Mouse (Mus musculus): ENCODE results near the gene Rhov. TPM values are rescaled to one million over a fixed set of nuclear protein-coding genes. Genes with fewer than 3 reads are reported as not detected.
A peak's percentile ranks its signal among the peaks of the same experiment; 100 is the strongest.

Rhov gene
- polyA plus RNA-seq, 1 experiment: 2.1 TPM

DNA sequence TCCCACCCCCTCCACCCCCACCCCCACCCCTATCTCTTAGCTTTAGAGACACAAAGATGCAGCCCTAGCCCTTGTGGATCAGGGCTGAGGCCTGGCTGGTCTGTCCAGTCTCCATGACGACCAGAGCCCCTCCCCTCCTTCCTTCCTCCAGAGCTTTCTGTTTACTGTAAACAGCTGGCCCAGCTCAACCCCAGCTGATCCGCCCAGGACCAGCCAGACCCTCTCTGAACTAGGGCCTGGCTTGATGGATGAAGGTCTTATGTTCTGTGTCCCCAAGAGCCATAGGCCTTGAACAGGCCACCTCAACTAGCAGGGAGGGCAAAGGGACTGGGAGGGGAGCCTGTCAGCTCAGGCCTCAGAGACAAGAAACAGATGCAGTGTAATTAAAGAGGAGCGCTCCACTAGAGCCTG is 33.7 kb upstream of the Rhov start:
- no peak overlapping the region for H3K27ac ChIP-seq (ENCODE audit: control insufficient read depth, insufficient read depth, low read depth, low read length, poor library complexity)
- peaks cover 2% of the 10 kb centered on the region for H3K4me1 ChIP-seq (ENCODE audit: control insufficient read depth, insufficient read depth, low read length)
- H3K4me3 ChIP-seq (replicated peaks; ENCODE audit: control insufficient read depth, low read depth, low read length): no peak overlapping the region
- 61% methylated on average over 3 of the region's 3 CpGs for WGBS
- TF ChIP-seq CTCF (IDR thresholded peaks at IDR 0.05; ENCODE audit: control insufficient read depth, insufficient read depth, low read length) (no peak), POLR2A (IDR thresholded peaks at IDR 0.05; ENCODE audit: borderline replicate concordance, control insufficient read depth, low read depth, low read length) (no peak)

- TF ChIP-seq POLR2A (IDR thresholded peaks at IDR 0.05; ENCODE audit: borderline replicate concordance, control insufficient read depth, low read depth, low read length) (no peak), CTCF (IDR thresholded peaks at IDR 0.05; ENCODE audit: control insufficient read depth, insufficient read depth, low read length) (no peak)
- Histone ChIP-seq H3K4me3 (replicated peaks; ENCODE audit: control insufficient read depth, low read depth, low read length) (no peak overlapping the region), H3K27ac (ENCODE audit: control insufficient read depth, insufficient read depth, low read depth, low read length, poor library complexity) (no peak overlapping the region), H3K4me1 (ENCODE audit: control insufficient read depth, insufficient read depth, low read length) (peaks cover 2% of the 10 kb centered on the region)
- WGBS: 39% methylated on average over 3 of the region's 3 CpGs
Measured at GRCm38 (mm10) chr2:119304391-119304790, 33.3 kb upstream of the Rhov start.

DNA sequence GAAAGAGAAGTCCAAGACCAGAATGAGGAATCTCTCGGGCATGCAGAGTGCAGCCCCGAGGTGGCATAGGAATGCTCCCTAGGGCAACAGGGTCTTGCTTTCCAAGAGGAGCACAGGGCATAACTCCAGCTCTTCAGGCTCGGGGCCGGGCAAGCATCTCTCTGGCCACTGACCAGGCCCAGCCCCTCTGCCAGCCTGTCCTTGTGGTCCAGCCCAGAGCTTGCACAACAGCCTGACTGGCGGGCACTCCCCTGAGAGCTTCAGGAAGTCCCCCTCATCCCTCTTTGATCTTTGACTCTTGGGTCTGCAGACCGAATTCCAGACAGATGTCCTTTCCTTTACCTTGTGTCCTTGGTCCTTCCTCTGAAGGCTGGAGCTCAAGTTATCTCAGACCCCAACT is 31.8 kb upstream of the Rhov start:
- WGBS: 50% methylated on average over 6 of the region's 6 CpGs

GRCm38 (mm10) chr2:119300819-119301493 is 29.9 kb upstream of the Rhov start:
- Histone ChIP-seq H3K27ac (ENCODE audit: control insufficient read depth, insufficient read depth, low read depth, low read length, poor library complexity) (peak overlapping the region; percentile 67), H3K4me1 (ENCODE audit: control insufficient read depth, insufficient read depth, low read length) (peaks cover 7% of the 10 kb centered on the region), H3K4me3 (replicated peaks; ENCODE audit: control insufficient read depth, low read depth, low read length) (no peak overlapping the region)
- TF ChIP-seq POLR2A (IDR thresholded peaks at IDR 0.05; ENCODE audit: borderline replicate concordance, control insufficient read depth, low read depth, low read length): no peak
- no peak for TF ChIP-seq CTCF (IDR thresholded peaks at IDR 0.05; ENCODE audit: control insufficient read depth, insufficient read depth, low read length)
- 25% methylated on average over 7 of the region's 7 CpGs for WGBS

More for the DNA sequence above, 31.8 kb upstream of the Rhov start:
- TF ChIP-seq POLR2A (IDR thresholded peaks at IDR 0.05; ENCODE audit: borderline replicate concordance, control insufficient read depth, low read depth, low read length) (no peak), CTCF (IDR thresholded peaks at IDR 0.05; ENCODE audit: control insufficient read depth, insufficient read depth, low read length) (no peak)
- Histone ChIP-seq H3K4me3 (replicated peaks; ENCODE audit: control insufficient read depth, low read depth, low read length) (no peak overlapping the region), H3K4me1 (ENCODE audit: control insufficient read depth, insufficient read depth, low read length) (peaks cover 5% of the 10 kb centered on the region), H3K27ac (ENCODE audit: control insufficient read depth, insufficient read depth, low read depth, low read length, poor library complexity) (no peak overlapping the region)

- H3K4me3 ChIP-seq (replicated peaks; ENCODE audit: control insufficient read depth, low read depth, low read length): no peak overlapping the region
- peak overlapping the region; percentile 67 for H3K27ac ChIP-seq (ENCODE audit: control insufficient read depth, insufficient read depth, low read depth, low read length, poor library complexity)
- 4% methylated on average over 15 of the region's 15 CpGs for WGBS
- no peak for TF ChIP-seq POLR2A (IDR thresholded peaks at IDR 0.05; ENCODE audit: borderline replicate concordance, control insufficient read depth, low read depth, low read length)
- TF ChIP-seq CTCF (IDR thresholded peaks at IDR 0.05; ENCODE audit: control insufficient read depth, insufficient read depth, low read length): peak; percentile 90
- peaks cover 7% of the 10 kb centered on the region for H3K4me1 ChIP-seq (ENCODE audit: control insufficient read depth, insufficient read depth, low read length)
Measured at GRCm38 (mm10) chr2:119299981-119300818, 29.1 kb upstream of the Rhov start.

- 87% methylated on average over 2 of the region's 2 CpGs for WGBS
- H3K27ac ChIP-seq (ENCODE audit: control insufficient read depth, insufficient read depth, low read depth, low read length, poor library complexity): no peak overlapping the region
- H3K4me3 ChIP-seq (replicated peaks; ENCODE audit: control insufficient read depth, low read depth, low read length): no peak overlapping the region
- TF ChIP-seq CTCF (IDR thresholded peaks at IDR 0.05; ENCODE audit: control insufficient read depth, insufficient read depth, low read length) (no peak), POLR2A (IDR thresholded peaks at IDR 0.05; ENCODE audit: borderline replicate concordance, control insufficient read depth, low read depth, low read length) (no peak)
- H3K4me1 ChIP-seq (ENCODE audit: control insufficient read depth, insufficient read depth, low read length): peaks cover 7% of the 10 kb centered on the region
Measured at GRCm38 (mm10) chr2:119298839-119299238, 27.8 kb upstream of the Rhov start.

GRCm38 (mm10) chr2:119298330-119298729 is 27.3 kb upstream of the Rhov start:
- Histone ChIP-seq H3K4me1 (ENCODE audit: control insufficient read depth, insufficient read depth, low read length) (peaks cover 7% of the 10 kb centered on the region), H3K27ac (ENCODE audit: control insufficient read depth, insufficient read depth, low read depth, low read length, poor library complexity) (no peak overlapping the region), H3K4me3 (replicated peaks; ENCODE audit: control insufficient read depth, low read depth, low read length) (no peak overlapping the region)
- peak; percentile 86 for TF ChIP-seq CTCF (IDR thresholded peaks at IDR 0.05; ENCODE audit: control insufficient read depth, insufficient read depth, low read length)
- TF ChIP-seq POLR2A (IDR thresholded peaks at IDR 0.05; ENCODE audit: borderline replicate concordance, control insufficient read depth, low read depth, low read length): no peak
- WGBS: 42% methylated on average over 5 of the region's 5 CpGs

GRCm38 (mm10) chr2:119297506-119297905 is 26.4 kb upstream of the Rhov start:
- Histone ChIP-seq H3K27ac (ENCODE audit: control insufficient read depth, insufficient read depth, low read depth, low read length, poor library complexity) (no peak overlapping the region), H3K4me1 (ENCODE audit: control insufficient read depth, insufficient read depth, low read length) (peaks cover 7% of the 10 kb centered on the region), H3K4me3 (replicated peaks; ENCODE audit: control insufficient read depth, low read depth, low read length) (no peak overlapping the region)
- 92% methylated on average over 19 of the region's 19 CpGs for WGBS
- TF ChIP-seq CTCF (IDR thresholded peaks at IDR 0.05; ENCODE audit: control insufficient read depth, insufficient read depth, low read length) (no peak), POLR2A (IDR thresholded peaks at IDR 0.05; ENCODE audit: borderline replicate concordance, control insufficient read depth, low read depth, low read length) (no peak)
